Mouse (Mus musculus) thymus, adult 2 months (tissue): ENCODE data around the gene Hnrnpk.

Experiments used
- CTCF ChIP-seq: fragments of 200-500 bp; IDR thresholded peaks from 2 replicates; pipeline ENCODE4 v1.5.1; 2012; ENCODE audit warnings: mild to moderate bottlenecking, control low read depth, low read length, moderate library complexity, borderline replicate concordance; ENCODE audit not compliant: control insufficient read depth, poor library complexity, insufficient read depth; ENCODE audit errors: extremely low read depth
- POLR2A ChIP-seq: fragments of 200-500 bp; IDR thresholded peaks from 2 replicates; pipeline ENCODE4 v1.6.1; 2012; ENCODE audit warnings: mild to moderate bottlenecking, low read length, control low read depth, moderate library complexity; ENCODE audit not compliant: control insufficient read depth, poor library complexity, insufficient read depth; ENCODE audit errors: extremely low read depth

- no peak for TF ChIP-seq POLR2A
- TF ChIP-seq CTCF: no peak
These were observed 19.1 kb upstream of the Hnrnpk start for GRCm38 (mm10) chr13:58422242-58422641.
